Mouse (Mus musculus) retina, embryonic 14.5 days (tissue): ENCODE measurements at regions not wholly inside any gene's neighbourhood (a gene's known extent, or its start where the extent isn't known, plus 50 kb on each side); places are given as distances from the start of the nearest gene placed in this dataset.
"Not testable (repeated sequence)": the region's sequence is repeated elsewhere in the genome, so short reads cannot be mapped to it uniquely, and the experiment has no call there.

Source experiments
- DNase-seq: peaks from one replicate; pipeline ENCODE4 v3.0.0-alpha.2; 2015; ENCODE audit warnings: low spot score

DNA sequence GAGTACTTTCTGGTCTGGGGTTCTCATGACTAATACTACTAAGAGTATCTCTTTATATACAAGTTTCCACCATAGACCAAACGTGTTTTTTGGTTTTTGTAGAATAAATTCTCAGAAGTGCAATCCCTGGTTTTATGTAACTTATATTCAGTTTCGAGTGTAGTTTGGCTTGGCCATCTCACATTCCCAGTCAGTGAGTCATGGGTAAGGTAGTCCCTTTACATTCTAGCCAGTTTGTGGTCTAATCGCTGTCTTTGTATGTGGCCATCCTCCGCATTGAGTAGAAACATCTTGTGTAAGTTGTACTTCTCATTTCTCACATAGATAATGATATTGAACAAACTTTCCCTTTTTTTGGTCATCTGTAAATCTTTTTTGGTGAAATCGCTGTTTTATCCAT, 88.3 kb downstream of the Anxa5 start:
- no peak for DNase-seq

- no peak for DNase-seq
These were observed 92.2 kb downstream of the Anxa5 start for GRCm38 (mm10) chr3:36383438-36383945.

DNA sequence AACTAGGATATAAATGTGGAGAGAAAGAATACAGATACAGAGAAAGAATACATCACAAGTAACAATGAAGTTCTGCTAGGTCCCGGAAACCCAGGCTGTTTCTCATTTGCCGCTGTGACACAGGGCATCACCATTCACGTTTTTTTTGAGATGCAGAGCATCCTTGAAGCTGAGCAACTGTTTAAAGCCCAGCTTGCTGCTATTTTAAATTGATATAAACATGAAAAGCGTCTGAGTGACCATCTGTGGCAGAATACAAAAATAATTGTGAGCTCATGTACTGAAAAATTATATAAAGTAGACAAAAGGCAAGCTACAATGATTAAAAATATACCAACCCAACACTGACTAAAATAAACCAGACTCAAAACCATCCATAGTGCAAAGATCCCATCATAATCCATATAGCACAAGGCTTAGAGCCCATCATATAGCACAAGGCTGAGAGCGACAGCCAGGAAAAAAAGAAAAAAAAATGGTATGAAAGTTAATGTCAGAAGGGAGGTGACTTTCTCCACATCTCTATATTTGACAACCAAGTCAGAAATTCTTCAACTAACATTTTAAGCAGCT, 94.0 kb downstream of the Anxa5 start:
- no peak for DNase-seq

- DNase-seq, result no peak
These were observed 100.0 kb downstream of the Anxa5 start for GRCm38 (mm10) chr3:36375722-36376121.

DNA sequence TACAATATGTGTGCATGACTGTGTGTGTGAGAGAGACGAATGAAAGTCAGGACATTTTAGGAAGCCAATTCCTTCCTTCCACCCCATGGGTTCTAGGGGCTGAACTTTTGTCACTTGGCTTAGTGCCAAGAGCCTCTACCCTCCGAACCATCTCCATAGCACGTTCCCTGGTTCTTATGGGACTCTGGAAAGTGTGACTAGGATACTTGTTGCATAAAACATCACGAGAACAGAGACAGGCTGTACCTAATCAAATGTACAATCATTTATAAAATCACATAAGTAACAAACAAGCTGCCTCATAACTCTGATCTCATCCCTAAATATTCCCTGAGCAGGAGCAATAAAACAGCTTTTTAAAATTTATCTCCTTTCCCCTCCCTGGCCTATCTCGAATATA, 100.8 kb downstream of the Anxa5 start:
- DNase-seq, result no peak

- DNase-seq, result no peak
These were observed 114.8 kb downstream of the Anxa5 start for GRCm38 (mm10) chr3:36360933-36361332.

GRCm38 (mm10) chr3:36354201-36354600, 121.5 kb downstream of the Anxa5 start:
- not testable (repeated sequence) for DNase-seq

GRCm38 (mm10) chr3:36352032-36352742, 123.5 kb downstream of the Anxa5 start:
- no peak for DNase-seq

DNA sequence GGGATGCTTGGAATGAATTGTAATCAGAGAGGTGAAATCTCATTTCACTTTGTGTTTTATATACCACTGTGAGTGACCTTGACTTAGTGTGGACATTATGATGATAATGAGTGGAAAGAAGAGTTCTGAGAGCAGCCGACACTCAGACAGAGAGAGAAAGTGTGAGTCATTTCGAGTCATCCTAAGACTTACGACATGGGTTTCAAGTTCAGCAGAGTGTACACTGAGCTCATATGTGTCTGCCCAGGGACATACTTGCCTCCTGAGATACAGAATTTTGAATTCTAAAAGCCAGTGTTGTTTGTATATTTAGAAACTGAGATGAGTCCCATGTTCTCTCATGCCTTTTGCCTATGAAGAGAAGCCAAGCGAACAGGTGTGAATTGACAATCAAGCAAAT, 126.6 kb downstream of the Anxa5 start:
- DNase-seq, result no peak

GRCm38 (mm10) chr3:36340889-36341533, 118.9 kb upstream of the Qrfpr start:
- DNase-seq, result no peak

- DNase-seq, result no peak
These were observed 117.5 kb upstream of the Qrfpr start for GRCm38 (mm10) chr3:36339656-36340055.

DNA sequence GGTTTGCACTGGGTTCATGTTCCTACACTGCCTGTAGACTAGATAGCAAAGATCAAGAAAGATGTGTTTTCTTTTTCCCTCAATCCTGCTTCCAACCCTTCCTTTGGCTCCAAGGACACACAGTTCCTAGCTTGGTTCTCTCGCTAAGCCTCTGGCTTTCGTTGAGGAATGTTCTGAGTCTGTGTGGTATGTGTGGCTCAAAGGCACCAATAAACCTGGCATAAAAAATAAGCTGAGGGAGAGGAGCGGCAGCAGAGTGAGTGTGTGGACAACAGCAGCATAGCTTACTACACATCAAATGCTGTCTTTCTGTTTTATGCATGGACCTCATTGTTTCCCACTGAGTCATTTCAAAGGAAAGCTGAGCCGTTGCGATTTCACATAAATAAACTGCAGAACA, 112.2 kb upstream of the Qrfpr start:
- no peak for DNase-seq

DNA sequence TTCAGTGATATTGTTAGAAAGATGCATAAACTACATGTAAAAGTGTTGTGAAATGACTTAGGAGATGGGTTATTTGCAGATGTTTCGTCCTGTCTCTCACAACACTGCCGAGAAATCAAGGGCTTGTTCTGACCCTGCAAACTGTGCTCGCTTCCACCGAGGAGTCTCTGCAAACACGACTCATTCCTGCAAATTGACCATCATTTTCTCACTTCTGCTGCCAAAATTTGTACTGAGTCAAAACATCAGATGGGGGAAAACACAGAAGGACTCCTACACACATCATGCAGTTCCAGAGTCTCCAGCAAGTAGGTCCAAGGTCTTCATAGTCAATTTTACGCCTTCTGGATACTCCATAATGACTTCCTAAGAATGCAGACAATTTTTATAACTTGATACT, 109.9 kb upstream of the Qrfpr start:
- no peak for DNase-seq

GRCm38 (mm10) chr3:36330656-36331055, 108.5 kb upstream of the Qrfpr start:
- DNase-seq, result peak; percentile 65

DNA sequence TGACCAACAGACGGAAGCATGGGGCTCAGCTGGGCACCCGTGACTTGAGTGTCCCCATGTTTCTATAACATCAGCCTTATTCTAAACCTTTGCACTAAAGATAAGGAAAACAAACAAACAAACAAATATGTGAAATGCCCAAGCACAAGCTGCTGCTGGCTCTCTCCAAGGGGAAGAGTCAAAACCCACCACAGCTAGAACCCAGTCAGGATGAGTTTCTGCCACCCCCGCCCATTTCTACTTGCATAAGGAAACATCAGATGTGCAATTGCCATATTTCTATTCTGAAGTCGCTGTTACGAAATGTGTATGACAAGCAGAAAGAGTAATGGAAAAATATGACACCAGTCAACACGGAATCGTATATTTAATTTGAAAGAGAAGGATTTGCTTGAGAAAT, 107.5 kb upstream of the Qrfpr start:
- no peak for DNase-seq

DNA sequence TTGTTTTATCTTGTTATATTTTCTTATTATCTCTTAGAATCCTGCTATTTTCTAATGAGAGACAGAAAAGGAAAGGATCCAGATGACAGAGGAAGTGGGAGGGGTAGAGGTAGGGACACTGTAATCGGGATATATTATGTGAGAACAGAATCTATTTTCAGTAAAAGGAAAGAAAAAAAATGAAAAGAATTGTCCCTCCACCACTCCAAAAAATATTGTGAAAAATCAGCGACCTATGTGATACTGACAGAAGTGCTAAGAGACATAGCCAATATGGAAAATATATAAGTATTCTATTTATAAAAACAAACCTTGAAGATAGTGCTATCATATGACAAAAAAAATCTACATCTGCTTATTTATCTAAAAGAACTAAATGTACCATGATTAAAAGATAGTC, 106.8 kb upstream of the Qrfpr start:
- no peak for DNase-seq

- DNase-seq, result no peak
These were observed 96.5 kb upstream of the Qrfpr start for GRCm38 (mm10) chr3:36318635-36319034.

DNA sequence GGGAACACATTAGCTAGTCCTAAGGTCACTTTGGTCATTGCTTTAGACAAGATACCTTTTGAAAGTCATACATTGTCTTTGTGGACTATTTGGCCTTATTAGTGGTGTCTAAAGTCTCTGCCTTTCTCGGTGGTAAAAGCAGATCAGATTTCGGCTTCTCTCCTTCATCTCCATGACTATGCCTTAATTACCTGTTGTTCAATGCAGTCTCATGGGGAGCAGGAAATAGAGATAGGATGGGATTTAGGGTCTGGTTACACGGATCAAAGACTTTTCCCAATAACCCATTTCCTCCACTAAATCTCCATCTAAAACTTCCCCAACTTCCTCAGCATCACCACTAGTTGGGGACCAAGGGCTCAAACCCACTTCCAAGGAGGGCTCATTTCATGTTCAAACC, 89.2 kb upstream of the Qrfpr start:
- DNase-seq, result no peak

GRCm38 (mm10) chr3:36310642-36311267, 88.6 kb upstream of the Qrfpr start:
- peak; percentile 17 for DNase-seq

DNA sequence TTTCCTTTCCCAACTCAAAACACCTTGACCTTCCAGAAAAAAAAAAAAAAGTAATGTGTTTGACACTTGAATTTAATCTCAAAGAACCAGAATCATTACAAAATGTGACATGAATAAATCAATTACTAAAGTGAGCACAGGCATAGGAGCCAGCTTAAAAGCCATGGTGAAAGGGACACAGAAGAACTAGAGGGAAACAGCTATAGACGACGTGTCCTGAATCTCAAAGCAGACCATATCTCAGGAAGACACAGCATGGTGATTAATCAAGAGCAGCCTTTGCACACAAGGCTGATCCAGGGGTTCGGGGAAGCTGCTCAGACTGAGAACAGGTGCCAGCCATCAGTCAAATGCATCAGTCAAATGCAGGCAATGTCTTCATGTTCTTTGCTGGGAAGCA, 74.7 kb upstream of the Qrfpr start:
- no peak for DNase-seq

DNA sequence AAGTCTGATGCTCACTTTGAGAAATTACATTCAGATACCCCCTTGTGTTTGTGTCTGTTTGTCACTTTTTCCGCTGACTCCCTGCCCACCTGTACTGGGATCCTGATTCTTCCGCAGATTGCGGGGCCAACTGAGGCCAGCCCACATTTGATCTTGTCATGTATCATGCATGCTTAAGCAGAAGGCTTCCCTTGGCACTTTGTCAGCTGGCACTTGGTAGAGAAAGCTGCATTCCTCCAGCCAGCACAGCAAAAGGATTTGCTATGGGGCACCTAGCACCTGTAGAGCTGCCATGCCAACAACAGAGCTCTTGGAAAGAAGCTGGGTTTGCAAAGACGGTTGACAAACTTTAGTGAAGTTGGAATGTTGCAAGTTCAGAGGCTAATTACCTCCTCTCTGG, 69.9 kb upstream of the Qrfpr start:
- no peak for DNase-seq

GRCm38 (mm10) chr3:36284066-36284465, 62.0 kb upstream of the Qrfpr start:
- no peak for DNase-seq

DNA sequence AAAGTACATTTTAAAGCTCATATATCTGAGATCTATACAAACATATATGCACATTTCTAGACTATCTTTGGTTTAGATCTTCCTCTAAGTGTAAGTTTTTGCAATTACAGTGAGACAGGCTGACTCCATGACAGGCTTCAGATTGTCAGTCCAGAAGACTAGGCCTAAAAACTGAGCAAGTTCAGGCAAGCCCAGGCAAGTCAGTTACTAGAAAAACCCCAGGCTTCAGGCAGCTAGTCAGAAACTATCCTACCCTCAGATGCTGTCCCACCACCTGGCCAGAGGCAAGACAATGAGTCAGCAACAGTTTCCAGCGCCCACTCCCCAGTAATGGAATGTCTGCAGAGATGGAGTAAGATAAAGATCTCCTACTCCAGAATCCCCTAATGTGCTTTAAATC, 53.4 kb upstream of the Qrfpr start:
- no peak for DNase-seq
